Mouse (Mus musculus) kidney, postnatal 10 days (tissue): ENCODE measurements around the gene Tmsb15b2.
"Not testable (repeated sequence)": the region's sequence is repeated elsewhere in the genome, so short reads cannot be mapped to it uniquely, and the experiment has no call there.

ENCODE experiments used
- DNase-seq: peaks from one replicate; pipeline ENCODE4 v3.0.0; 2021; ENCODE audit warnings: mixed read lengths

The Tmsb15b2 gene

DNA sequence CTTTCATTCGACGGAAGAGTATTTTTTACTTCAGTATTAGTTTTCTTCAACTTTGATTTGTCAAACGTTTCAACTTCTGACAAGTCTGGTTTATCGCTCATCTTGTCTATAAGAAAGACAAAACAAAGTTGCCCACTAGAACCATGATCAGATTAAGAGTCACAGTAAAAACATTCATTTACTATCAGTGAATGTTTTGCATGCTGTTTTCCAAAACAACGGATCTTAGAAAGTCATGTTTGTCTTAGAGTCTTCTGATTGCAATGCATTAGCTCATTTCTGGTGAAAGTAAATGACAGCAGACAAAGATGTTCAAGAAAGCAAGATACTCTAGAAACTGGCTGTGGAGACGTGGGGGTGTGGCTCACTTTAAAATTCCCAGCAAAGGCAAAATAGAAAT lies at the start of gene Tmsb15b2:
Gene Tmsb15b2, minus strand, starts transcription at position 101 of the 400 bp plus-strand sequence.
- DNase-seq: not testable (repeated sequence)

GRCm38 (mm10) chrX:137019310-137019709 lies 44.0 kb upstream of the Tmsb15b2 start:
- peak; percentile 79 for DNase-seq

DNA sequence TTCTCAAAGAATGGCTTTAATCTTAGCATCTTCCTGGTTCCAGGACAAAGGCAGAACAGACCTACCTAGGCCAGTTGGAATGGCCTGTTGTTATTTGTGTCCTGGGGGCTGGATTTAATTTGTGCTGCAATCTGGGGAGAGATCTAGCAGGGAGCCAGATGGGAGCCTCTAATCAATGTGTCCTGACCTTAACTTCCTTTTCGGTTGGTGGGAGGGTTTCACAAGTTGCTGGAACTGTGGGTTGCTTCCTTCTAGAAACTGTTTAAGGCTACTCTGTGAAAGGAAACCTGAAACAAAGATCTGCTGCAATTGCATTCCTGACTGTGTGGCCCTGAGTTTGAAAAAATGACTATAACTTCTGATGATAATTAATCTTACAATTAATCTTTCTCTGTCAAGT lies 42.4 kb upstream of the Tmsb15b2 start:
- DNase-seq: no peak

DNA sequence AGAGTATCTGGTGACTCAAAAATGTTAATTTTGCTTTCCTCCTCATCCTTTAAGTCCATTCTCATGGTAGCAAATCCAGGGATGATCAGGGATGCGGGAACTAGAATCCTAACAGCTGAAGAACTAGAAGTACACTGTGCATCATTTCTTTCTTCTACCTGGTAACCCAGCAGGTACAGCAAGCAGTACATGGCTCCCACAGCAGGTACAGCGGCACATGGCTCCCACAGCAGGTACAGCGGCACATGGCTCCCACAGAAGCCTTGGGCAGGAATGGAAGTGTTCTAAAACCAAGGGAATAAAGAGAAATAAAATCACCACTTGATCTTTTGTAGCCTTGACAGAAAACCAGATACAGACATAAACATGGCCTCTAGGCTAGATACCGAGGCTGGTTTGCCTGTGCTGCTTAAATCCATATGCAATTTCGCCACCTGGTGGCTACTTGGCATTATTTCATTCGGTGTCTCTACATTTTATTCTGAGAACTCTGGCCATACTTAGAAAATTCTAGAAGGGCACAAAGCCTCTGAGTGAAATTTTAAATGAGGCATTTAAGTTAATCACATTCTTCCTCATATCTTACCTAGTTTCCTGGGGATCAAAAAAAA lies 39.9 kb upstream of the Tmsb15b2 start:
- peak; percentile 69 for DNase-seq

- no peak for DNase-seq
Measured at GRCm38 (mm10) chrX:136996256-136996655, 21.0 kb upstream of the Tmsb15b2 start.

GRCm38 (mm10) chrX:136993641-136994040 lies 18.3 kb upstream of the Tmsb15b2 start:
- no peak for DNase-seq

- DNase-seq: peak; percentile 66
Measured at GRCm38 (mm10) chrX:136992978-136993547, 17.8 kb upstream of the Tmsb15b2 start, which contains the start of gene Zcchc18. Gene Zcchc18 (plus strand): TSS chrX:136993155.

GRCm38 (mm10) chrX:136992191-136992965 lies 17.1 kb upstream of the Tmsb15b2 start:
- no peak for DNase-seq

- DNase-seq: no peak
Measured at GRCm38 (mm10) chrX:136991274-136991673, 16.0 kb upstream of the Tmsb15b2 start.

DNA sequence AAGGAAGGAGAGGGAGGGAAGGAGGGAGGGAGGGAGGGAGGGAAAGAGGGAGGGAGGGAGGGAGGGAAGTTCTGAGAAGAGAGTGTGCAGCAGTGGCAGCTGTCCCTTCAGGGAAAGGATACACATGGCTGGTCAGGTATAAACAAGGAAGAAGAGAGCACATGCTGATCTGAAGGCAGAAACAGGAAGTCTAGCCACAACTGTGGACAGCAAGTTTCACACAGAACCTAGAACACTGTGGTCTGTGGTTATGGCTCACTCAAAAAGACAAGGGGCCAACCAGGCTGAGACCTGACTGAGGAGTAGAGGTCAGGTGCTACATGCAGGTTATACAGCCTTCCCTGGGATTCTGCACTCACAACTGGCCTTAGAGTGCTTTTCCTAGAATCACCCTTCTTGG lies 10.7 kb upstream of the Tmsb15b2 start:
- no peak for DNase-seq

DNA sequence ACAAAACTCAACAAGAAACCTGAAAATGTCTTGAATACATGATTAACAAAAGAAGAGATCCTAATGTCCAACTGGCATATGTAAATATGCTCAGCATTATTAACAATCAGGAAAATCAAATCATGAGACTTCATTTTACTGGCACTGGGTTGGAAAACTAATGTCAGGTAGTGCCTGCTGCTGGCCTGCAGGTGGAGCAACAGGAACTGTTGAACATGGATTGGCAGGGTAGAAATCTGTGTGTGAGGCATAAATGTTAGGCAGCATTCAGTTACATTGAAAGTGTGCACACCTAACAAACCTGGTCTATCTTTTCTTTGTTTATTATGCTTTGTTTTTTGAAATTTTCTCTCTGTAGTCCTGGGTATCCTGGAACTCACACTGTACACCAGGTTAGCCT lies 3.3 kb upstream of the Tmsb15b2 start:
- no peak for DNase-seq

GRCm38 (mm10) chrX:136976424-136977084 lies 1.3 kb upstream of the Tmsb15b2 start, which contains the start of the genes Tmsb15l and Tmsb15b1:
Gene Tmsb15l (minus strand): TSS chrX:136976869.
Gene Tmsb15b1 (minus strand): TSS chrX:136976874.
- peak; percentile 81 for DNase-seq

GRCm38 (mm10) chrX:136959688-136960087 lies 15.6 kb downstream of the Tmsb15b2 start:
- peak; percentile 23 for DNase-seq

- not testable (repeated sequence) for DNase-seq
Measured at GRCm38 (mm10) chrX:136958300-136958699, 17.0 kb downstream of the Tmsb15b2 start.

GRCm38 (mm10) chrX:136957583-136958279 lies 17.6 kb downstream of the Tmsb15b2 start:
- peak; percentile 71 for DNase-seq

DNA sequence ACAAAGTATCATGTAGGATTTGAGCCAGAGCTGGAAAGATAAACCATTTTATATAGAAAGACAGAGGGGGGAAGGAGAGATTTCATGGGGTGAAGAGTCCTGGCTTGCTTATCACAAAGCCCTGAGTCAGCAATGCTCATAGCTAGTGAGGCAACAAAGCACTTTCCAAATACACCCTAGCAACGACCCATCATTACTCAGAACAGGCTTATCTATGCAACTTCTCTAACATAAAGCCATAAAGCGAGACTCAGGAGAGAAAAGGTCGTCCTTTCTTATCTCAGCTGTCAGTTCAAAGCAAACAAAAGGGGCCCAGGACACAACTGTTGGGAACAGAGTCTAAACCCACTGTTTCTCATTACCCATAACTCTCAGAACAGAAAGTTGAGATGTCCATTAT lies 37.3 kb downstream of the Tmsb15b2 start:
- DNase-seq: no peak

- no peak for DNase-seq
Measured at GRCm38 (mm10) chrX:136927031-136927430, 48.3 kb downstream of the Tmsb15b2 start, which contains the start of gene H2bfm. Gene H2bfm (plus strand): TSS chrX:136927325.

DNA sequence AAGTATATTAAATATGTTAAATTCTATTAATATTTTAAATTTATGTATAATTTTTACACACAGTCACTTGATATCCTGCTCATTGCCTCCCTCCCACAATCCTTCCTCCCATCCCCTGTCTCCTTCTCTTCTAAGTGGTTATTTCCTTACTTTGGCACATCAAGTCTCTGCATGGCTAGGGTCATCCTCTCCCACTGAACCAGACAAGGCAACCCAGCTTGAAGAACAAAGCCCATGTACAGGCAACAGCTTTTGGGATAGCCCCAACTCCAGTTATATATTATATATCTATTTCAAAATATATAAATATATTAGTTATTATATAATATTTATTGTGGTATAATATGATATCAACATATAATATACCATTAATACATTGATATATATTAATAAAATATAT lies 49.4 kb downstream of the Tmsb15b2 start:
- no peak for DNase-seq
